Mouse (Mus musculus): ENCODE results near the gene Tsc22d3.

DNA sequence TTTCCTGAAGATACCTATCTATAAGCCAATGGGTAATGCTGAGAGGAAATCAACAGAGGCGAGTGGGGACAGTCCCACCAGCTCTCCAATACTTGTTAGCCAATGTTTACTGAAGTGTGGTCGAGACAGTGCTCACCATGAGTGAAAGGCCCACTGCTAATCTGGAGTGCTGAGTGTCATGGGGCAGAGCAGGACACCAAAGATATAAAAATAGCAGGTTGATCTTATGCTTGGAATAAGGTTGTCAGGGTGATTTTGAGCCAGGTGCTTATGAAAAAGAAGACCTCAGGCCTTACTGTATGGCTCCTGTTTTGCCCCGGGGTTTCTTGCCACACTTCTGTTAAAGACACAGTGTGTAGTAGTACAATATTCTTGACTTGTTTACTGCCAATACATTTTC is 20.0 kb downstream of the Tsc22d3 start:
- no peak for TF ChIP-seq CTCF (IDR thresholded peaks at IDR 0.05; ENCODE audit: low read depth)
- TF ChIP-seq EP300 (IDR thresholded peaks at IDR 0.05; ENCODE audit: low read depth) = peak; percentile 37; the same call in 1 of the 2 replicates

Measured in heart, postnatal 0 days (tissue).